Mouse (Mus musculus) cerebellum, postnatal 4 days (tissue): ENCODE measurements around the gene Nifk.

Experiments used
- DNase-seq, 2 experiments: peaks; one replicate each; pipeline ENCODE4 v3.0.0; 2022; ENCODE audit warnings: low spot score in 2 of 2, mixed read lengths in 1 of 2

The Nifk gene

GRCm38 (mm10) chr1:118321661-118322201 lies at the start of gene Nifk:
Nifk (plus strand) TSS chr1:118321839.
- peak; percentile 79 to 92 for DNase-seq

- DNase-seq: peak in 1 of 2 experiments; percentile 9
Observed at GRCm38 (mm10) chr1:118275139-118275538, 46.5 kb upstream of the Nifk start.

GRCm38 (mm10) chr1:118292291-118292690 lies 29.3 kb upstream of the Nifk start:
- DNase-seq: no peak

GRCm38 (mm10) chr1:118294192-118294591 lies 27.4 kb upstream of the Nifk start:
- no peak for DNase-seq

GRCm38 (mm10) chr1:118294826-118295225 lies 26.8 kb upstream of the Nifk start:
- DNase-seq: no peak

GRCm38 (mm10) chr1:118296673-118297072 lies 25.0 kb upstream of the Nifk start:
- no peak for DNase-seq

- DNase-seq: no peak
Observed at GRCm38 (mm10) chr1:118297719-118298118, 23.9 kb upstream of the Nifk start.

GRCm38 (mm10) chr1:118310780-118311621 lies 10.6 kb upstream of the Nifk start:
- peak; percentile 75 to 90 for DNase-seq

- no peak for DNase-seq
Observed at GRCm38 (mm10) chr1:118311622-118312326, 9.9 kb upstream of the Nifk start, which contains the start of gene Tsn. Tsn (minus strand) TSS chr1:118311739.

- DNase-seq: peak in 1 of 2 experiments; percentile 20
Observed at GRCm38 (mm10) chr1:118320696-118321095, 943 bp upstream of the Nifk start.

- no peak for DNase-seq
Observed at GRCm38 (mm10) chr1:118334749-118335713, 13.4 kb downstream of the Nifk start.

GRCm38 (mm10) chr1:118335847-118336246 lies 14.2 kb downstream of the Nifk start:
- no peak for DNase-seq

- DNase-seq: no peak
Observed at GRCm38 (mm10) chr1:118337921-118338320, 16.3 kb downstream of the Nifk start.

GRCm38 (mm10) chr1:118343649-118344435 lies 22.2 kb downstream of the Nifk start:
- DNase-seq: no peak

- DNase-seq: no peak
Observed at GRCm38 (mm10) chr1:118349922-118350321, 28.3 kb downstream of the Nifk start.

GRCm38 (mm10) chr1:118359071-118359761 lies 37.6 kb downstream of the Nifk start:
- DNase-seq: no peak

- no peak for DNase-seq
Observed at GRCm38 (mm10) chr1:118367970-118368369, 46.3 kb downstream of the Nifk start.

GRCm38 (mm10) chr1:118368721-118369461 lies 47.3 kb downstream of the Nifk start:
- DNase-seq: no peak

GRCm38 (mm10) chr1:118377784-118378183 lies 56.1 kb downstream of the Nifk start:
- DNase-seq: no peak
